Mouse (Mus musculus): ENCODE measurements around the gene Prdx5. TPM values are rescaled to one million over a fixed set of nuclear protein-coding genes. Genes with fewer than 3 reads are reported as not detected.
"Not testable (repeated sequence)": the region's sequence is repeated elsewhere in the genome, so short reads cannot be mapped to it uniquely, and the experiment has no call there.

Gene Prdx5
- total and polyA plus RNA-seq, 3 experiments, result 411 to 766 (median 651) TPM

DNA sequence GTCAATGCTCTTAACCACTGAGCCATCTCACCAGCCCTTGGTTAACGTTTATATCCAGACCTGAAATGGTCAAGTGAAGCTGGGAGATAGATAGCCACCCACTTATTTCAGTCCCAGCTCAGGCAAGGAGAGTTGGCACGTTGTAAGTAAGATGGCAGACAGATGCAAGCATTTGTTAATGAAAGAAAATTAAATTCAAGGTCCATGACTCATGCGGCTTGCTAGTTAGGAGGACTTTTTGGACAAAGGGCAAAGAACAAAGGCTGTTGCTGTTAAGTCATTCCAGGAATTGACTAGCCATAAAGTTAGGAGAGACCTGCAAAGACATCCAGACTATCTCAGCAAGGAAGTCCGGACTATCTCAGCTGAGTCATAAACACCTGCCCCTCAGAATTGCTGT is 10.3 kb downstream of the Prdx5 start:
- peaks cover 1% of the 10 kb centered on the region; the same call in 1 of the 2 replicates for H3K4me1 ChIP-seq (ENCODE audit: control insufficient read depth, insufficient read depth, low read length)
- H3K79me2 ChIP-seq (replicated peaks; ENCODE audit: control insufficient read depth, insufficient read depth, low read length), result no peaks in the 10 kb centered on the region
- H3K4me3 ChIP-seq, result no peak overlapping the region
- WGBS, result 80% methylated on average over 4 of the region's 4 CpGs
- TF ChIP-seq CTCF (IDR thresholded peaks at IDR 0.05), result no peak
- TF ChIP-seq EP300 (IDR thresholded peaks at IDR 0.05; ENCODE audit: insufficient read depth, low read depth, low read length), result no peak
- TF ChIP-seq POLR2A (IDR thresholded peaks at IDR 0.05; ENCODE audit: insufficient read depth, low read depth, low read length), result no peak
- H3K36me3 ChIP-seq (ENCODE audit: control insufficient read depth, insufficient read depth, low read length), result no peaks in the 10 kb centered on the region
- H3K27me3 ChIP-seq (ENCODE audit: control insufficient read depth, insufficient read depth, low read length), result no peaks in the 10 kb centered on the region
- no peak overlapping the region for H3K27ac ChIP-seq
- no peak for DNase-seq
- intact Hi-C loops (cut with DNase I), result no loop called here
- H3K9ac ChIP-seq (ENCODE audit: low read depth, low read length), result no peak overlapping the region

DNA sequence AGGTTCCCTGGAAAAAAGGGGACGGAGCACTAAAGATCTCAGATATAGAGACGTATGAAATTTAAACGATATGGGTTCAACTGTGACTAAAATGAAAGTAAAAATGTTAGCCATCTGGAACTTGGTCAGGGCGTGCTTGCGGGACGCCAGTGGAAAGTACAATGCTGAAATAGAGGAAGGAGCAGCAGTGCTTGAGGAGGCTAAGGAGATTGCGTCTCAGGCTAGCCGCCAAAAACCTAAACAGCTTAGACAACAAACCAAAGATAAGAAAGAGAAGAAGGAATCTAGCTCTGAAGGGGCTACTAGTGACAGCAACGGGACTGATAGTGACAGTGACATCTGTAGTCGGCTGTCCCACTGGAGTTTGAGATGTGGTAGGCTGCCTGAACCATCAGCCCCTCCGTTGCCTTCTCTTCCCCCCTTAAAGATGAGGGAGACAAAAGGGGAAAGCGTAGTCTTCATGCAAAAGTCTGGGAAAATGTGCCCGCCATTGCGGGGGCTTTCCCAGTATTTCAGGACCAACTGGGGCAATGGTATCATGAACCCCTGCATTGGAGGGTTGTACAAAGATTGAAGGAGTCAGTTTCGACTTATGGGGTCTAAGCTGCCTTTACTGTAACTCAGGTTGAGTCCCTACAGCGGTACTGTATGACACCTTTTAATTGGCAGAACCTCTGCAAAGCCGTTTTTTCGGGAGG is 14.1 kb downstream of the Prdx5 start:
- H3K79me2 ChIP-seq (replicated peaks; ENCODE audit: control insufficient read depth, insufficient read depth, low read length); H3K27ac ChIP-seq; DNase-seq; intact Hi-C loops (cut with DNase I); H3K4me1 ChIP-seq (ENCODE audit: control insufficient read depth, insufficient read depth, low read length); H3K4me3 ChIP-seq; H3K36me3 ChIP-seq (ENCODE audit: control insufficient read depth, insufficient read depth, low read length); H3K27me3 ChIP-seq (ENCODE audit: control insufficient read depth, insufficient read depth, low read length); H3K9ac ChIP-seq (ENCODE audit: low read depth, low read length): not testable (repeated sequence)
- 58% methylated on average over 18 of the region's 18 CpGs for WGBS

- intact Hi-C loops (cut with DNase I), result no loop called here
- H3K9ac ChIP-seq (ENCODE audit: low read depth, low read length), result no peak overlapping the region
- H3K4me1 ChIP-seq (ENCODE audit: control insufficient read depth, insufficient read depth, low read length), result peaks cover 1% of the 10 kb centered on the region; the same call in 1 of the 2 replicates
- no peak for TF ChIP-seq EP300 (IDR thresholded peaks at IDR 0.05; ENCODE audit: insufficient read depth, low read depth, low read length)
- no peak for TF ChIP-seq CTCF (IDR thresholded peaks at IDR 0.05)
- TF ChIP-seq POLR2A (IDR thresholded peaks at IDR 0.05; ENCODE audit: insufficient read depth, low read depth, low read length), result no peak
- no peaks in the 10 kb centered on the region for H3K36me3 ChIP-seq (ENCODE audit: control insufficient read depth, insufficient read depth, low read length)
- no peaks in the 10 kb centered on the region for H3K27me3 ChIP-seq (ENCODE audit: control insufficient read depth, insufficient read depth, low read length)
- H3K27ac ChIP-seq, result no peak overlapping the region
- H3K79me2 ChIP-seq (replicated peaks; ENCODE audit: control insufficient read depth, insufficient read depth, low read length), result no peaks in the 10 kb centered on the region
- H3K4me3 ChIP-seq, result no peak overlapping the region
- no peak for DNase-seq
- WGBS, result 93% methylated on average over 14 of the region's 14 CpGs
Observed at GRCm38 (mm10) chr19:6893731-6894451, 16.0 kb downstream of the Prdx5 start.

- WGBS, result 60% methylated on average over 4 of the region's 4 CpGs
- H3K9ac ChIP-seq (ENCODE audit: low read depth, low read length), result no peak overlapping the region
- DNase-seq, result no peak
Observed at GRCm38 (mm10) chr19:6892512-6892911, 17.4 kb downstream of the Prdx5 start.

DNA sequence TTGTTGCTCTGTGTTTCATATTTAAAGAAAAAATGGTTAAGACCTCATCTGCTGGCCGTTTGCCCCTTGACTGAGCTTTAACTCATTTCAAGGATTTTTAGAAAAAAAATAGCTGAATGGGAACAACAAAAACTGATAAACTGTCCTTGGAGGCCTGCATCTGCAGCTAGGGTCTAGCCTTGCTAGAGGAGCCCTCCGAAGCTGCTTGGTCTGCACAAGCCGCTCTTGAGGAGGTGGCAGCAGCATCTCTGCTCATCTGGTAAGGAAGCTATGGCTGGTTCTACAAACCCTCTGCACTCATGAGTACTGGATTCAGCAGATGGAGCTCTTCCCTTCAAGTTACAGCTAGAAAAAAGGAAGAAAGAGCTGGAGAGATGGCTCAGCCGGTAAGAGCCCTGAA is 31.9 kb downstream of the Prdx5 start:
- no peaks in the 10 kb centered on the region for H3K27me3 ChIP-seq (ENCODE audit: control insufficient read depth, insufficient read depth, low read length)
- H3K4me1 ChIP-seq (ENCODE audit: control insufficient read depth, insufficient read depth, low read length), result no peaks in the 10 kb centered on the region
- TF ChIP-seq POLR2A (IDR thresholded peaks at IDR 0.05; ENCODE audit: insufficient read depth, low read depth, low read length), result no peak
- TF ChIP-seq CTCF (IDR thresholded peaks at IDR 0.05), result no peak
- TF ChIP-seq EP300 (IDR thresholded peaks at IDR 0.05; ENCODE audit: insufficient read depth, low read depth, low read length), result no peak
- intact Hi-C loops (cut with DNase I), result no loop called here
- WGBS, result 71% methylated on average over 4 of the region's 4 CpGs
- no peak overlapping the region for H3K27ac ChIP-seq
- no peak overlapping the region for H3K4me3 ChIP-seq
- no peak overlapping the region for H3K9ac ChIP-seq (ENCODE audit: low read depth, low read length)
- DNase-seq, result no peak
- H3K36me3 ChIP-seq (ENCODE audit: control insufficient read depth, insufficient read depth, low read length), result no peaks in the 10 kb centered on the region
- no peaks in the 10 kb centered on the region for H3K79me2 ChIP-seq (replicated peaks; ENCODE audit: control insufficient read depth, insufficient read depth, low read length)

More at GRCm38 (mm10) chr19:6892512-6892911, 17.4 kb downstream of the Prdx5 start:
- Histone ChIP-seq H3K4me3 (no peak overlapping the region), H3K27ac (no peak overlapping the region), H3K27me3 (ENCODE audit: control insufficient read depth, insufficient read depth, low read length) (no peaks in the 10 kb centered on the region), H3K36me3 (ENCODE audit: control insufficient read depth, insufficient read depth, low read length) (no peaks in the 10 kb centered on the region), H3K79me2 (replicated peaks; ENCODE audit: control insufficient read depth, insufficient read depth, low read length) (no peaks in the 10 kb centered on the region), H3K4me1 (ENCODE audit: control insufficient read depth, insufficient read depth, low read length) (peaks cover 1% of the 10 kb centered on the region; the same call in 1 of the 2 replicates)
- TF ChIP-seq POLR2A (IDR thresholded peaks at IDR 0.05; ENCODE audit: insufficient read depth, low read depth, low read length), result no peak
- intact Hi-C loops (cut with DNase I), result no loop called here

DNA sequence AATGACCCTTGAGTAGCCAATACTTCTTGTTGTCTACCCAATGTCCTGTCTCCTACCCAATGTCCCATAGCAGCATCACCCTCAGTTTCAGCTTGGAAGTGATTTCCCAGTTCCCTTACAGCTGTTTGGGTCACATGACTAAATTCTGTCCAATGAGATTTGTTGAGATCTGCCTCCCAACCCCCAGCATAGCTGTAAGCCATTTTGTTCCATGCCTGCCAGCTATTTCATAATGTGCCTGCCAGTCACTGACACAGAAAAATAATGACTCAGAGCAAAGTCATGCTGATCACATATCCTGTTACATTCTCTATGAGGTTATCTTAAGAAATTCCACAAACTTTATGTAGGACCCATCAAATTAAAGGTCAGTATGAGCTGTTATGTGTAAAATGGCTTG is 33.1 kb downstream of the Prdx5 start:
- no peaks in the 10 kb centered on the region for H3K79me2 ChIP-seq (replicated peaks; ENCODE audit: control insufficient read depth, insufficient read depth, low read length)
- H3K27ac ChIP-seq, result no peak overlapping the region
- no peak for DNase-seq
- no peaks in the 10 kb centered on the region for H3K36me3 ChIP-seq (ENCODE audit: control insufficient read depth, insufficient read depth, low read length)
- intact Hi-C loops (cut with DNase I), result no loop called here
- H3K4me1 ChIP-seq (ENCODE audit: control insufficient read depth, insufficient read depth, low read length), result peaks cover 2% of the 10 kb centered on the region; the same call in 1 of the 2 replicates
- no peak overlapping the region for H3K4me3 ChIP-seq
- TF ChIP-seq POLR2A (IDR thresholded peaks at IDR 0.05; ENCODE audit: insufficient read depth, low read depth, low read length), result no peak
- no peak for TF ChIP-seq EP300 (IDR thresholded peaks at IDR 0.05; ENCODE audit: insufficient read depth, low read depth, low read length)
- no peak for TF ChIP-seq CTCF (IDR thresholded peaks at IDR 0.05)
- H3K27me3 ChIP-seq (ENCODE audit: control insufficient read depth, insufficient read depth, low read length), result no peaks in the 10 kb centered on the region
- no peak overlapping the region for H3K9ac ChIP-seq (ENCODE audit: low read depth, low read length)

Measured in heart, adult 2 months (tissue).